Mouse (Mus musculus): ENCODE measurements at regions not wholly inside any gene's neighbourhood (a gene's known extent, or its start where the extent isn't known, plus 50 kb on each side); places are given as distances from the start of the nearest gene placed in this dataset.

DNA sequence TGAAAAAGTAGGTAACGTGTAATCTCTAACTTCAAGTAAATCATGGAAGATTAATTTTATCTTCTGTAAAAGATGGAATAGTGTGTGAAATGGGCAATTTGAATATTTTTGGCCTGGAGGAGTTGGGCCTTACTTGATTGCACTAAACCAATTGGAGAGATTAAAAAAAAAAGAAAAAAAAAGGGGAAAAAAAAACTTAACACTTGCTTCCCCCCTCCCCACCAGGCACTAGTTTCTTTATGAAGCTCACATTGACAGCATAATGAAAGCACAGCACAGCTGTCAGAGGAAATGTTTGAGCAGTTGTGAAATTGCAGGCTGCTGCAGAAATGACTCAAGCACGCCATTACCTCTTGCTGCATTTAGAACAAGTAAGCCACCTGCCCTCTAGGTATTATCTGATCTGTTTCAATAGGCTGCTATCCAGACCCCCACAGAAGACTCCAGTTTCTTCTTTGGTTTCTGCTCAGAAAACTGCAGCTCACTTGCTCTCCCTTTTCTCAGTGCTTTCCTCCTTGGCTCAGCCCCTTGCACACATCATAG, 297.9 kb downstream of the D3Ertd751e start:
- TF ChIP-seq POLR2A (IDR thresholded peaks at IDR 0.05; ENCODE audit: low read depth, low read length) (no peak), CTCF (IDR thresholded peaks at IDR 0.05; ENCODE audit: borderline replicate concordance, insufficient read depth, low read length) (no peak)

Data from embryonic fibroblast, embryonic 13.5 days (primary cell).